Comparison of ENCODE assay signal across 9 mouse cellular contexts in genomic region chr13:44833353-44833752, GRCm38 (mm10).
DNase-seq lines count a peak whose midpoint lies in the region; ATAC-seq and TF ChIP-seq lines count a peak whose summit lies in the region.
"Had no signal": no experiment of that assay in that cellular context is flagged by ENCODE, and none has a peak within 500 bp of the region (broad histone marks: within the 10 kb centered on the region; RNA-seq: fewer than 3 reads in every experiment).

No protein-coding gene starts in this region.

- TF ChIP-seq RAD21 in CH12.LX (IDR thresholded peaks at IDR 0.05; ENCODE audit: low read depth, low read length) = peak; percentile 79

- TF ChIP-seq POLR2A in CH12.LX (IDR thresholded peaks at IDR 0.05; ENCODE audit: low read depth, low read length) = no peak
- TF ChIP-seq POLR2A in bone marrow macrophage, adult 2 months (IDR thresholded peaks at IDR 0.05; ENCODE audit: borderline replicate concordance, low read depth, low read length) = no peak

- no peaks in the 10 kb centered on the region for H3K9me3 ChIP-seq in limb, embryonic 11.5 days (ENCODE audit: control insufficient read depth, low read length)
- no peaks in the 10 kb centered on the region for H3K9me3 ChIP-seq in limb, embryonic 10.5 days (replicated peaks)
- H3K9me3 ChIP-seq in CH12.LX (replicated peaks; ENCODE audit: low read length) = no peaks in the 10 kb centered on the region
- H3K9me3 ChIP-seq in neural tube, embryonic 15.5 days (replicated peaks) = no peaks in the 10 kb centered on the region
- H3K9me3 ChIP-seq: liver, embryonic 15.5 days had no signal

- no peak overlapping the region for H3K4me3 ChIP-seq in limb, embryonic 11.5 days (ENCODE audit: low read depth, low read length)
- no peak overlapping the region for H3K4me3 ChIP-seq in limb, embryonic 10.5 days
- H3K4me3 ChIP-seq in CH12.LX (replicated peaks in 1 of 3; ENCODE audit: low read depth in 2 of 3, low read length in 2 of 3, poor library complexity in 1 of 3) = no peak overlapping the region
- no peak overlapping the region for H3K4me3 ChIP-seq in bone marrow macrophage, adult 2 months (ENCODE audit: insufficient read depth, low read length)
- H3K4me3 ChIP-seq in layer of hippocampus, adult 2 months = no peak overlapping the region
- no peak overlapping the region for H3K4me3 ChIP-seq in neural tube, embryonic 15.5 days (replicated peaks)
- H3K4me3 ChIP-seq: liver, embryonic 15.5 days had no signal

- no peak overlapping the region for H3K27ac ChIP-seq in limb, embryonic 11.5 days (replicated peaks; ENCODE audit: low read depth, low read length)
- H3K27ac ChIP-seq in limb, embryonic 10.5 days = no peak overlapping the region
- no peak overlapping the region for H3K27ac ChIP-seq in CH12.LX (ENCODE audit: insufficient read depth, low read depth)
- H3K27ac ChIP-seq in bone marrow macrophage, adult 2 months (ENCODE audit: insufficient read depth, low read depth, low read length) = no peak overlapping the region
- no peak overlapping the region for H3K27ac ChIP-seq in layer of hippocampus, adult 2 months
- H3K27ac ChIP-seq in neural tube, embryonic 15.5 days (replicated peaks) = no peak overlapping the region
- H3K27ac ChIP-seq: liver, embryonic 15.5 days had no signal

- TF ChIP-seq EP300 in CH12.LX (IDR thresholded peaks at IDR 0.05; ENCODE audit: low read length) = no peak

- no peak overlapping the region for H3K9ac ChIP-seq in limb, embryonic 11.5 days (ENCODE audit: low read length)
- no peak overlapping the region for H3K9ac ChIP-seq in CH12.LX (ENCODE audit: insufficient read depth, low read depth)
- H3K9ac ChIP-seq in neural tube, embryonic 15.5 days (replicated peaks) = no peak overlapping the region
- H3K9ac ChIP-seq: liver, embryonic 15.5 days had no signal

- no peaks in the 10 kb centered on the region for H3K36me3 ChIP-seq in limb, embryonic 11.5 days (ENCODE audit: control insufficient read depth, insufficient read depth, low read length)
- no peaks in the 10 kb centered on the region for H3K36me3 ChIP-seq in limb, embryonic 10.5 days
- H3K36me3 ChIP-seq in CH12.LX (replicated peaks in 1 of 2; ENCODE audit: control insufficient read depth in 1 of 2, insufficient read depth in 1 of 2, low read length in 1 of 2) = peaks cover 0 to 20% of the 10 kb centered on the region in 2 experiments
- no peaks in the 10 kb centered on the region for H3K36me3 ChIP-seq in neural tube, embryonic 15.5 days
- H3K36me3 ChIP-seq: liver, embryonic 15.5 days had no signal

- no peaks in the 10 kb centered on the region for H3K79me2 ChIP-seq in CH12.LX (replicated peaks; ENCODE audit: control insufficient read depth, extremely low read depth, insufficient read depth, poor library complexity, severe bottlenecking)

- no peaks in the 10 kb centered on the region for H3K4me1 ChIP-seq in limb, embryonic 11.5 days (ENCODE audit: control insufficient read depth, insufficient read depth, low read length)
- H3K4me1 ChIP-seq in limb, embryonic 10.5 days = peaks cover 9% of the 10 kb centered on the region
- H3K4me1 ChIP-seq in CH12.LX (ENCODE audit: control insufficient read depth in 1 of 2, insufficient read depth in 2 of 2) = 0 out of 4 replicates have a peak, but pooled peaks cover 0 to 8% of the 10 kb centered on the region in 2 experiments
- peaks cover 16% of the 10 kb centered on the region for H3K4me1 ChIP-seq in bone marrow macrophage, adult 2 months (ENCODE audit: control insufficient read depth, insufficient read depth, low read length)
- 0 out of 2 replicates have a peak, but pooled peaks cover 3% of the 10 kb centered on the region for H3K4me1 ChIP-seq in neural tube, embryonic 15.5 days
- H3K4me1 ChIP-seq: liver, embryonic 15.5 days had no signal

- dilution Hi-C loops in CH12.LX (cut with MboI; ENCODE audit: extremely low pct_ligation_motif_present, extremely low pct_unique_long_range_greater_than_20kb, low sequenced_read_pairs) = no loop called here

- H3K27me3 ChIP-seq in limb, embryonic 11.5 days (ENCODE audit: control insufficient read depth, insufficient read depth, low read length) = no peaks in the 10 kb centered on the region
- no peaks in the 10 kb centered on the region for H3K27me3 ChIP-seq in limb, embryonic 10.5 days (ENCODE audit: low read depth, poor library complexity, severe bottlenecking)
- no peaks in the 10 kb centered on the region for H3K27me3 ChIP-seq in CH12.LX (replicated peaks)
- H3K27me3 ChIP-seq in neural tube, embryonic 15.5 days (replicated peaks) = no peaks in the 10 kb centered on the region
- H3K27me3 ChIP-seq: liver, embryonic 15.5 days had no signal

- ATAC-seq in limb, embryonic 11.5 days (ENCODE audit: insufficient number of reproducible peaks, low FRiP score, low TSS enrichment, low read depth) = no peak
- peak; percentile 50; the same call in 1 of the 2 replicates for ATAC-seq in neural tube, embryonic 15.5 days (ENCODE audit: low FRiP score)

- peak; percentile 48 to 75 for TF ChIP-seq CTCF in CH12.LX (conservative IDR thresholded peaks at IDR 0.05 in 1 of 2, IDR thresholded peaks at IDR 0.05 in 1 of 2; ENCODE audit: low read depth in 2 of 2, low read length in 2 of 2)
- TF ChIP-seq CTCF in bone marrow macrophage, adult 2 months (IDR thresholded peaks at IDR 0.05; ENCODE audit: low read depth, low read length) = peak; percentile 25; the same call in 1 of the 2 replicates
- TF ChIP-seq CTCF in layer of hippocampus, adult 2 months (conservative IDR thresholded peaks at IDR 0.05) = peak; percentile 84

- in situ Hi-C loops in CH12.LX (cut with MboI; ENCODE audit: low pct_ligation_motif_present, low pct_unique_long_range_greater_than_20kb, low sequenced_read_pairs) = no loop called here

- no peak overlapping the region for H3K4me2 ChIP-seq in limb, embryonic 11.5 days (ENCODE audit: low read depth, severe bottlenecking)
- no peak overlapping the region for H3K4me2 ChIP-seq in CH12.LX (ENCODE audit: insufficient read depth, low read depth, poor library complexity, severe bottlenecking)
- no peak overlapping the region for H3K4me2 ChIP-seq in neural tube, embryonic 15.5 days
- H3K4me2 ChIP-seq: liver, embryonic 15.5 days had no signal

- DNase-seq in limb, embryonic 11.5 days (ENCODE audit: low spot score) = peak; percentile 31
- no peak for DNase-seq in limb, embryonic 10.5 days (ENCODE audit: low spot score)
- peak; percentile 24 for DNase-seq in CH12.LX (ENCODE audit: extremely low read depth)
- peak; percentile 49 for DNase-seq in forelimb bud, embryonic 11.5 days (ENCODE audit: low read depth, low spot score)
- peak; percentile 18 to 30 for DNase-seq in layer of hippocampus, adult 2 months (ENCODE audit: low spot score in 2 of 2)
- no peak for DNase-seq in ovary, postnatal 36 days (ENCODE audit: low spot score)

- 67% methylated on average over 3 of the region's 3 CpGs for WGBS in limb, embryonic 11.5 days
- 70% methylated on average over 3 of the region's 3 CpGs for WGBS in limb, embryonic 10.5 days
- WGBS in neural tube, embryonic 15.5 days = 55% methylated on average over 3 of the region's 3 CpGs

TF ChIP-seq in CH12.LX, 34 proteins besides CTCF, POLR2A, EP300 and RAD21:
- TF ChIP-seq TBP (conservative IDR thresholded peaks at IDR 0.05; ENCODE audit: low read depth, low read length) (no peak), USF2 (conservative IDR thresholded peaks at IDR 0.05; ENCODE audit: low read depth, low read length) (no peak), SMC3 (IDR thresholded peaks at IDR 0.05; ENCODE audit: low read depth, low read length) (peak; percentile 74), ETS1 (conservative IDR thresholded peaks at IDR 0.05; ENCODE audit: low read depth, low read length) (no peak), ZMIZ1 (IDR thresholded peaks at IDR 0.05; ENCODE audit: low read depth, low read length) (no peak), SIN3A (IDR thresholded peaks at IDR 0.05; ENCODE audit: low read length) (no peak), ZC3H11A (IDR thresholded peaks at IDR 0.05; ENCODE audit: low read depth, low read length) (0 out of 2 replicates have a peak, but pooled peaks have one; percentile 10)

Comparison
In these comparisons a context has a peak if more than half of its experiments do, and no peak if none do; other contexts are left out.
1. DNase-seq: peak in limb, embryonic 11.5 days (single experiment), CH12.LX (single experiment), forelimb bud, embryonic 11.5 days (single experiment) and layer of hippocampus, adult 2 months (2 of 2); none in limb, embryonic 10.5 days (single experiment) and ovary, postnatal 36 days (single experiment).
2. CTCF ChIP-seq: peak in every context shown above with its lines; median percentile 84 in layer of hippocampus, adult 2 months; 62 in CH12.LX; 25 in bone marrow macrophage, adult 2 months.